Mouse (Mus musculus): Measurements from ENCODE around the gene Myh7.

- no peak for TF ChIP-seq CTCF (IDR thresholded peaks at IDR 0.05)
- no peak for TF ChIP-seq EP300 (IDR thresholded peaks at IDR 0.05)
These were observed 56.9 kb downstream of the Myh7 start for GRCm38 (mm10) chr14:54937361-54938182.
